Mouse (Mus musculus) midbrain, embryonic 16.5 days (tissue): ENCODE data around the gene Tbc1d4. TPM values are rescaled to one million over a fixed set of nuclear protein-coding genes. Genes with fewer than 3 reads are reported as not detected.

Source experiments
- ATAC-seq: fragments of 200-750 bp; cut with Nextera tagmentation; 2 replicates; pipeline ENCODE4 v1.8.0; 2017; ENCODE audit warnings: moderate TSS enrichment
- H3K27ac ChIP-seq: fragments of 300-500 bp; sonication (generic); 2 replicates; pipeline ENCODE4 v1.5.1; 2014; ENCODE audit warnings: mild to moderate bottlenecking, low read length, mixed read lengths
- H3K27me3 ChIP-seq: fragments of 300-500 bp; sonication (generic); 2 replicates; pipeline ENCODE4 v1.6.1; 2014; ENCODE audit warnings: low read depth, low read length, mixed read lengths; ENCODE audit not compliant: control insufficient read depth, insufficient read depth
- H3K36me3 ChIP-seq: fragments of 300-500 bp; sonication (generic); 2 replicates; pipeline ENCODE4 v1.6.1; 2014; ENCODE audit warnings: mild to moderate bottlenecking, low read length, moderate library complexity, mixed read lengths; ENCODE audit not compliant: control insufficient read depth, insufficient read depth
- H3K4me1 ChIP-seq: fragments of 300-500 bp; sonication (generic); 2 replicates; pipeline ENCODE4 v1.6.1; 2014; ENCODE audit warnings: mild to moderate bottlenecking, low read length, mixed read lengths; ENCODE audit not compliant: control insufficient read depth, insufficient read depth
- H3K4me2 ChIP-seq: fragments of 300-500 bp; sonication (generic); 2 replicates; pipeline ENCODE4 v1.6.1; 2014; ENCODE audit warnings: mild to moderate bottlenecking, low read length, mixed read lengths
- H3K4me3 ChIP-seq: fragments of 300-500 bp; sonication (generic); 2 replicates; pipeline ENCODE4 v1.5.1; 2014; ENCODE audit warnings: low read depth, mild to moderate bottlenecking, low read length, moderate library complexity, mixed read lengths
- H3K9ac ChIP-seq: fragments of 300-500 bp; sonication (generic); 2 replicates; pipeline ENCODE4 v1.6.1; 2014; ENCODE audit warnings: low read depth, low read length, mixed read lengths
- H3K9me3 ChIP-seq: fragments of 300-500 bp; sonication (generic); replicated peaks from 2 replicates; pipeline ENCODE4 v1.6.1; 2014; ENCODE audit warnings: mild to moderate bottlenecking, low read length, mixed read lengths; ENCODE audit not compliant: control insufficient read depth, poor library complexity, severe bottlenecking
- WGBS: fragments of 180-500 bp; shearing (Covaris S2); extraction: QIAGEN DNeasy Blood & Tissue Kit; methylation state at CpG from one replicate; pipeline ENCODE4 v1.1.7; 2014; 5-methylcytosine and 5-hydroxymethylcytosine counted together
- polyA plus RNA-seq: library from polyadenylated mRNA; unstranded; fragments of >200 nt; fragmentation: Nextera tagmentation; extraction: Ambion mirVana; gene quantifications from 2 replicates; pipeline ENCODE4 v1.2.1, GENCODE M21; 2015

Gene Tbc1d4
- polyA plus RNA-seq, 1 experiment from 2014 or later, result 8.1 TPM

GRCm38 (mm10) chr14:101637381-101637780, 28.4 kb upstream of the Tbc1d4 start:
- H3K9ac ChIP-seq, result no peak overlapping the region
- no peaks in the 10 kb centered on the region for H3K27me3 ChIP-seq
- H3K9me3 ChIP-seq, result no peaks in the 10 kb centered on the region
- H3K27ac ChIP-seq, result no peak overlapping the region
- peaks cover 6% of the 10 kb centered on the region for H3K4me1 ChIP-seq
- H3K36me3 ChIP-seq, result peaks cover 3% of the 10 kb centered on the region
- ATAC-seq, result no peak
- no peak overlapping the region for H3K4me3 ChIP-seq
- WGBS, result 93% methylated on average over 6 of the region's 6 CpGs
- no peak overlapping the region for H3K4me2 ChIP-seq

DNA sequence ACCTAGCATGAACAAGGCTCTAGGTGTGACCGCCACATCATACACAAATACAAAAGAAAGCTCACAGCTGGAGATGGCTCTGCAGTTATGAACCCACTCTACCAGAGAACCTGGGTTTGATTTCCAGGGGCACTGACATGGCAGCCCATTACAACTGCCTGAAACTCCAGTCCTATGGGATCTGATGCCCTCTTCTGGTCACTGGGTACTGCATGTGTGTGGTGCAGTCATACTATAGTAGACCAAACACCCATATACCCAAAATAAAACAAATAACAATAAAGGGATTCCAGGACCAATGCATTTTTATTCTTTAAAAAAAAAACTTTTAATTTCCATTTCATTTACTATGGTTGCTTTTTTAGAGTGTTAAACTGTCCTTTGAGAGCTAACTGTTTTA, 26.8 kb upstream of the Tbc1d4 start:
- H3K36me3 ChIP-seq, result peaks cover 10% of the 10 kb centered on the region
- WGBS, result 100% methylated on average over 1 of the region's 1 CpGs
- H3K27me3 ChIP-seq, result no peaks in the 10 kb centered on the region
- H3K27ac ChIP-seq, result no peak overlapping the region
- no peak overlapping the region for H3K4me3 ChIP-seq
- H3K9ac ChIP-seq, result no peak overlapping the region
- no peak for ATAC-seq
- no peak overlapping the region for H3K4me2 ChIP-seq
- H3K9me3 ChIP-seq, result no peaks in the 10 kb centered on the region
- peaks cover 6% of the 10 kb centered on the region for H3K4me1 ChIP-seq

- Histone ChIP-seq H3K9ac (no peak overlapping the region), H3K4me1 (no peaks in the 10 kb centered on the region), H3K36me3 (peaks cover 10% of the 10 kb centered on the region), H3K27ac (no peak overlapping the region), H3K9me3 (no peaks in the 10 kb centered on the region), H3K27me3 (no peaks in the 10 kb centered on the region), H3K4me2 (no peak overlapping the region), H3K4me3 (no peak overlapping the region)
- ATAC-seq, result no peak
- WGBS, result 88% methylated on average over 2 of the region's 2 CpGs
These were observed 21.6 kb upstream of the Tbc1d4 start for GRCm38 (mm10) chr14:101630548-101630947.

- H3K4me2 ChIP-seq, result no peak overlapping the region
- no peaks in the 10 kb centered on the region for H3K9me3 ChIP-seq
- no peaks in the 10 kb centered on the region for H3K4me1 ChIP-seq
- H3K4me3 ChIP-seq, result no peak overlapping the region
- WGBS, result 93% methylated on average over 5 of the region's 5 CpGs
- H3K9ac ChIP-seq, result no peak overlapping the region
- H3K27me3 ChIP-seq, result no peaks in the 10 kb centered on the region
- no peak for ATAC-seq
- H3K36me3 ChIP-seq, result no peaks in the 10 kb centered on the region
- no peak overlapping the region for H3K27ac ChIP-seq
These were observed 8.7 kb upstream of the Tbc1d4 start for GRCm38 (mm10) chr14:101617680-101618079.

- no peak overlapping the region for H3K27ac ChIP-seq
- H3K4me3 ChIP-seq, result no peak overlapping the region
- H3K9me3 ChIP-seq, result no peaks in the 10 kb centered on the region
- no peaks in the 10 kb centered on the region for H3K36me3 ChIP-seq
- no peaks in the 10 kb centered on the region for H3K4me1 ChIP-seq
- ATAC-seq, result no peak
- H3K27me3 ChIP-seq, result no peaks in the 10 kb centered on the region
- H3K9ac ChIP-seq, result no peak overlapping the region
- H3K4me2 ChIP-seq, result no peak overlapping the region
- 87% methylated on average over 9 of the region's 9 CpGs for WGBS
These were observed 7.2 kb upstream of the Tbc1d4 start for GRCm38 (mm10) chr14:101616178-101616577.

GRCm38 (mm10) chr14:101613206-101613605, 4.2 kb upstream of the Tbc1d4 start:
- H3K9me3 ChIP-seq, result no peaks in the 10 kb centered on the region
- no peak for ATAC-seq
- no peak overlapping the region for H3K4me3 ChIP-seq
- H3K9ac ChIP-seq, result no peak overlapping the region
- H3K36me3 ChIP-seq, result no peaks in the 10 kb centered on the region
- H3K4me2 ChIP-seq, result no peak overlapping the region
- H3K27ac ChIP-seq, result no peak overlapping the region
- 48% methylated on average over 1 of the region's 1 CpGs for WGBS
- H3K27me3 ChIP-seq, result no peaks in the 10 kb centered on the region
- no peaks in the 10 kb centered on the region for H3K4me1 ChIP-seq

DNA sequence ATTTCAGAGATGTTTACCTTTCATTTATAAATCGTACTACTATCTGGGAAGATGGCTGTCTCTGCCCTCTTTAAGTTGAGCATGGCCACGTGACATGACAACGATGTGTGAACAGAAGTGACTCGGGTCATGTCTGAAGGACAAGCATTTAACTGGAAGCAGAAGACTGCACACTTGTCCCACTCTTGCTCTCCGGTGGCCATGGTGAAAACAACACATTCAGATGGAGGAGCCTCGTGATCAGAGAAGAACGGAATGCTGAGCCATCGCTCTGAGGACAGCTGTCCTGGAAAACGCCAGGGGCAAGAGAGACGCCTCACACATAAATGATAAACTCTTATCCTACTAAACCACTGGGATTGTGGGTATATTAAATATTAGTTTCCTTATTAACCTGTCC, 1.7 kb upstream of the Tbc1d4 start:
- no peak overlapping the region for H3K9ac ChIP-seq
- no peak overlapping the region for H3K4me3 ChIP-seq
- peaks cover 7% of the 10 kb centered on the region; the same call in 1 of the 2 replicates for H3K4me1 ChIP-seq
- no peak overlapping the region for H3K4me2 ChIP-seq
- no peaks in the 10 kb centered on the region for H3K9me3 ChIP-seq
- 86% methylated on average over 10 of the region's 10 CpGs for WGBS
- H3K36me3 ChIP-seq, result no peaks in the 10 kb centered on the region
- no peak overlapping the region for H3K27ac ChIP-seq
- no peak for ATAC-seq
- no peaks in the 10 kb centered on the region for H3K27me3 ChIP-seq

- Histone ChIP-seq H3K4me3 (peak overlapping the region; percentile 88), H3K4me2 (peak overlapping the region; percentile 97), H3K27ac (peak overlapping the region; percentile 17; the same call in 1 of the 2 replicates), H3K4me1 (peaks cover 9% of the 10 kb centered on the region; the same call in 1 of the 2 replicates), H3K36me3 (no peaks in the 10 kb centered on the region), H3K9me3 (no peaks in the 10 kb centered on the region), H3K9ac (peak overlapping the region; percentile 83), H3K27me3 (no peaks in the 10 kb centered on the region)
- under 1% methylated on average over 61 of the region's 62 CpGs for WGBS
- peak; percentile 66 for ATAC-seq
These were observed 1.1 kb downstream of the Tbc1d4 start for GRCm38 (mm10) chr14:101607631-101608518.

GRCm38 (mm10) chr14:101605843-101606242, 3.1 kb downstream of the Tbc1d4 start:
- peaks cover 10% of the 10 kb centered on the region; the same call in 1 of the 2 replicates for H3K4me1 ChIP-seq
- no peak overlapping the region for H3K27ac ChIP-seq

More at GRCm38 (mm10) chr14:101605843-101606242, 3.1 kb downstream of the Tbc1d4 start:
- Histone ChIP-seq H3K9me3 (no peaks in the 10 kb centered on the region), H3K27me3 (no peaks in the 10 kb centered on the region), H3K4me2 (no peak overlapping the region), H3K4me3 (no peak overlapping the region), H3K36me3 (no peaks in the 10 kb centered on the region), H3K9ac (no peak overlapping the region)
- no peak for ATAC-seq
- 56% methylated on average over 2 of the region's 2 CpGs for WGBS
